Comparison of ENCODE assay signal across 10 mouse cellular contexts in the genomic region with DNA sequence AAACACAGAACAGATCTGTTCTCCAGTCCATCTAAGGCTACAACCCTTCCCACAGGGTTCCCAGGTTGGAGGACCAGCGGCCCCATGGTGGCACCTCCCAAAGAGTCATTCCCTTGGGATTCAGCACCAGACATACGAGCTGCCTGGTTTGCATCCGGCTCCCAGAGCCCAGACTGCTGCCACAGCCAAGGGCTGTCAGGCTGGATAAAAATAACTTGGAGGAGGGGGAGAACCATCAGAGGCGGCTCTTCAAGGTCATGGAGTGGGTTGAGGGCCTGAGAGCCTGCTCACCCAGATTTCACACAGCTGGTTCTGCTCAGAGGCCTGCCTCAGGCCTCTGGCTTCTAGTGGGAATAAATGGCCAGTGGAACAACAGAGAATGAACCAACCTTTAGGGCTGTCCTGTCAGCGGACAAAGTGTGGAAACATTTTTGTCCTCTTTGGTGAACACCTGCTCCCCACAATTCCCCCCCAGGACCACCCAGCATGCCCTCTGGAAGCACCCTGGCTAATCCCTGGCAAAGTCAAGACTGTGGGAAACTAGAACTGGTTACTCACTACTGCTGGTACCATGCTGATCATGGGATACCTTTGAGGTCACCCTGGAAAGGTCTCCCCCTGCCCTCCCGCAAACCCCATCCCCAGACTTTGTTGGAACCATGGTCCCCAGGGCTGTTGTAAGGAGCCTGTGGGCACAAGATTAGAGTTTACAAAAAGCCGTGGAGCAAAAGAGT. TPM values are rescaled to one million over a fixed set of nuclear protein-coding genes. Genes with fewer than 3 reads are reported as not detected.
DNase-seq lines count a peak whose midpoint lies in the region; TF ChIP-seq lines count a peak whose summit lies in the region.
"Had no signal": no experiment of that assay in that cellular context is flagged by ENCODE, and none has a peak within 500 bp of the region (broad histone marks: within the 10 kb centered on the region; RNA-seq: fewer than 3 reads in every experiment).

No protein-coding gene starts in this region.

- H3K27ac ChIP-seq in kidney, adult 2 months (ENCODE audit: insufficient read depth, low read depth, low read length), result no peak overlapping the region

- no peak for TF ChIP-seq POLR2A in kidney, adult 2 months (IDR thresholded peaks at IDR 0.05; ENCODE audit: low read depth, low read length)

- DNase-seq in gastrocnemius, postnatal 14 days, result peak; percentile 52
- DNase-seq in gastrocnemius, postnatal 4 days (ENCODE audit: low spot score in 2 of 2), result no peak
- DNase-seq in heart, adult 18-20 months, result peak; percentile 65 to 82
- DNase-seq in kidney, adult 2 months, result peak; percentile 49
- DNase-seq in lung, postnatal 14 days, result peak; percentile 55
- DNase-seq in right cerebral cortex, postnatal 14 days, result no peak
- no peak for DNase-seq in embryo, embryonic 10.5 days (ENCODE audit: low spot score)
- DNase-seq in adipocyte (ENCODE audit: low spot score), result no peak
- DNase-seq: cerebellum, adult 9-10 months had no signal

- no peak overlapping the region for H3K4me3 ChIP-seq in kidney, adult 2 months (ENCODE audit: insufficient read depth, low read depth, low read length)

- WGBS in kidney, adult 2 months, result 67% methylated on average over 7 of the region's 7 CpGs

- H3K27me3 ChIP-seq in kidney, adult 2 months (replicated peaks; ENCODE audit: control insufficient read depth, insufficient read depth, low read length), result no peaks in the 10 kb centered on the region

- intact Hi-C loops in gastrocnemius, postnatal 14 days (cut with DNase I; ENCODE audit: low total_unique reads), result no loop called here

- H3K4me1 ChIP-seq in kidney, adult 2 months (ENCODE audit: control insufficient read depth, insufficient read depth, low read length), result no peaks in the 10 kb centered on the region

- no peak for TF ChIP-seq CTCF in kidney, adult 2 months (conservative IDR thresholded peaks at IDR 0.05; ENCODE audit: insufficient read depth, insufficient read length, low read depth, low read length)

- no peaks in the 10 kb centered on the region for H3K36me3 ChIP-seq in kidney, adult 2 months (ENCODE audit: control insufficient read depth, insufficient read depth, low read length)

RNA-seq across cellular contexts. Expression of a gene that starts 14.0 kb away (rescaled TPM):
- 10 to 100 TPM; 11.8 to 18.1 TPM for total RNA-seq in gastrocnemius, postnatal 14 days (2021)
- total RNA-seq in gastrocnemius, postnatal 4 days (2021), result 10 to 100 TPM; 25.9 to 30.8 TPM
- 10 to 100 TPM in 1 of 2 experiments, 1 to 10 TPM in 1; 8.9 to 11.2 TPM for total RNA-seq in heart, adult 18-20 months (2021)
- 3.5 and 4.1 TPM in 2 replicates for polyA plus RNA-seq in kidney, adult 2 months (2012; rRNA removed)

RNA-seq across cellular contexts. Expression of a gene that starts 14.8 kb away (rescaled TPM):
- 100 to 1,000 TPM; 286 to 288 TPM for total RNA-seq in gastrocnemius, postnatal 14 days (2021)
- total RNA-seq in gastrocnemius, postnatal 4 days (2021), result 100 to 1,000 TPM; 209 to 262 TPM
- 100 to 1,000 TPM; 336 to 356 TPM for total RNA-seq in heart, adult 18-20 months (2021)
- polyA plus RNA-seq in kidney, adult 2 months (2012; rRNA removed), result 57.8 and 67.1 TPM in 2 replicates

RNA-seq across cellular contexts. Expression of a gene that starts 46.0 kb away (rescaled TPM):
- total RNA-seq in gastrocnemius, postnatal 14 days (2021), result 10 to 100 TPM in 1 of 2 experiments, 1 to 10 TPM in 1; 7.9 to 10.7 TPM
- total RNA-seq in gastrocnemius, postnatal 4 days (2021), result 1 to 10 TPM; 3.3 to 9.3 TPM
- 10 to 100 TPM; 50.8 to 64.1 TPM for total RNA-seq in heart, adult 18-20 months (2021)
- polyA plus RNA-seq in kidney, adult 2 months (2012; rRNA removed), result 0.91 and 0.94 TPM in 2 replicates
- polyA plus RNA-seq: small intestine, adult 2 months had no signal

Comparison
In these comparisons a context has a peak if more than half of its experiments do, and no peak if none do; other contexts are left out.
1. DNase-seq: peak in gastrocnemius, postnatal 14 days (single experiment), heart, adult 18-20 months (2 of 2), kidney, adult 2 months (single experiment) and lung, postnatal 14 days (single experiment); none in gastrocnemius, postnatal 4 days (0 of 2), right cerebral cortex, postnatal 14 days (single experiment), embryo, embryonic 10.5 days (single experiment) and adipocyte (single experiment).
2. RNA of a gene that starts 46.0 kb away (total RNA-seq): 50.8 to 64.1 TPM in heart, adult 18-20 months; 7.9 to 10.7 TPM in gastrocnemius, postnatal 14 days and 3.3 to 9.3 TPM in gastrocnemius, postnatal 4 days; every median in the first group is over 4 times any median in the second.